Mouse (Mus musculus): ENCODE measurements at regions not wholly inside any gene's neighbourhood (a gene's known extent, or its start where the extent isn't known, plus 50 kb on each side); places are given as distances from the start of the nearest gene placed in this dataset.

DNA sequence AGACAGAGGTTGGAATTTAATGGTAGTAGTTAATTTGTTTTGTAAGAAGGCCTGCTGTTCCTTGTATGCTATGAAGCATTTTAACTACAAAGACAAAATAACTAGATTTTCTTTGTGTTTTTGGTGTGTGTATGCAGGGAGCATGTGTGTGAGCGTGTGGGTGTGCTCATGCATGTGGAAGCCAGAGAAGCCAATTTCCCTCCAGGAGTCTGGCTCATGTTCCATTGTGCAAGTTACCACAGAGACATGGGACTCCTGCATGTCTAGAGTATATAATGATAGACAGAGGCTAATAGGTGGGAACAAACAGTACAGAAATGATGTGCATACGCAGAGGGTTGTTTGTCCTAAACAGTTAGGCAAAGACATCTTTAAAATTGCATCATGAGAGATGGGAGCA lies 219.0 kb upstream of the Dpp6 start:
- TF ChIP-seq POLR2A (IDR thresholded peaks at IDR 0.05; ENCODE audit: insufficient read depth, low read depth, low read length): no peak
- no peak for TF ChIP-seq CTCF (IDR thresholded peaks at IDR 0.05; ENCODE audit: insufficient read depth, low read depth, low read length)

All from olfactory bulb, adult 2 months (tissue).